Mouse (Mus musculus) embryonic facial prominence, embryonic 15.5 days (tissue): Measurements from ENCODE around the gene 2410004P03Rik. TPM values are rescaled to one million over a fixed set of nuclear protein-coding genes. Genes with fewer than 3 reads are reported as not detected.

ENCODE experiments used
- ATAC-seq: fragments of 200-750 bp; cut with Nextera tagmentation; 2 replicates; pipeline ENCODE4 v1.8.0; 2017; ENCODE audit warnings: low read depth, moderate TSS enrichment; ENCODE audit not compliant: insufficient number of reproducible peaks, low FRiP score, low TSS enrichment
- H3K27ac ChIP-seq: fragments of 300-500 bp; sonication (generic); replicated peaks from 2 replicates; pipeline ENCODE4 v1.5.1; 2015; ENCODE audit warnings: mild to moderate bottlenecking, inconsistent platforms
- H3K27me3 ChIP-seq: fragments of 300-500 bp; sonication (generic); 2 replicates; pipeline ENCODE4 v1.6.1; 2015; ENCODE audit warnings: inconsistent platforms
- H3K36me3 ChIP-seq: fragments of 300-500 bp; sonication (generic); 2 replicates; pipeline ENCODE4 v1.6.1; 2015; ENCODE audit warnings: mild to moderate bottlenecking, inconsistent platforms
- H3K4me1 ChIP-seq: fragments of 300-500 bp; sonication (generic); 2 replicates; pipeline ENCODE4 v1.6.1; 2015; ENCODE audit warnings: inconsistent platforms
- H3K4me2 ChIP-seq: fragments of 300-500 bp; sonication (generic); replicated peaks from 2 replicates; pipeline ENCODE4 v1.6.1; 2015; ENCODE audit warnings: mild to moderate bottlenecking, inconsistent platforms
- H3K4me3 ChIP-seq: fragments of 300-500 bp; sonication (generic); replicated peaks from 2 replicates; pipeline ENCODE4 v1.5.1; 2015; ENCODE audit warnings: mild to moderate bottlenecking, inconsistent platforms
- H3K9ac ChIP-seq: fragments of 300-500 bp; sonication (generic); 2 replicates; pipeline ENCODE4 v1.6.1; 2015; ENCODE audit warnings: inconsistent platforms
- H3K9me3 ChIP-seq: fragments of 300-500 bp; sonication (generic); replicated peaks from 2 replicates; pipeline ENCODE4 v1.6.1; 2016; ENCODE audit warnings: inconsistent platforms
- WGBS: fragments of 180-500 bp; shearing (Covaris S2); methylation state at CpG from one replicate; pipeline ENCODE4 v1.1.7; 2015; 5-methylcytosine and 5-hydroxymethylcytosine counted together
- polyA plus RNA-seq: library from polyadenylated mRNA; unstranded; fragments of >200 nt; fragmentation: Nextera tagmentation; extraction: Ambion mirVana; gene quantifications from 2 replicates; pipeline ENCODE4 v1.2.1, GENCODE M21; 2015

The 2410004P03Rik gene
- polyA plus RNA-seq, 1 experiment from 2014 or later = 11.0 TPM

DNA sequence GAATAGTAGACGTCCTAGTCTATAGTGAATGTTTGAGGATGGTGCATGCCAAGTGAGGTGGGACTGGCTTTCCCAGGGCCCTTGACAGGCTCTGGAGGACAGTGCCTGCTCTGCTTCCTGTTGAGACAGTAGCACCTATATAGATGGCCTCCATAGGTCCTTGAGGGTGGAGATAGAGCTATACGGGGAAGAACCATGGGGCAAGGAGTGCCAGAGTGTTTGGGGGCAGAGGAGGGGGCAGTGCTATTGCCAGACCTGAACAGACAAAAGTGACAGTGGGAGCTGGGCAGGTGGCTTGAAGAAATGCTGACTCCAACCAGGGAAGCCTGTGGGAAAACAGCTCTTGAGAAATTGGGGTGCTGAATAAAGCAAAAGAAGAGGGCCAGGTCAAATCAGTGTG lies 17.2 kb downstream of the 2410004P03Rik start:
- H3K9ac ChIP-seq = no peak overlapping the region
- H3K4me2 ChIP-seq = no peak overlapping the region
- peaks cover 11% of the 10 kb centered on the region for H3K4me1 ChIP-seq
- H3K27me3 ChIP-seq = no peaks in the 10 kb centered on the region
- no peak overlapping the region for H3K27ac ChIP-seq
- WGBS = 84% methylated on average over 2 of the region's 2 CpGs
- ATAC-seq = no peak
- H3K4me3 ChIP-seq = no peak overlapping the region
- H3K9me3 ChIP-seq = no peaks in the 10 kb centered on the region
- no peaks in the 10 kb centered on the region for H3K36me3 ChIP-seq

- WGBS = 86% methylated on average over 2 of the region's 2 CpGs
These were observed 19.2 kb downstream of the 2410004P03Rik start for GRCm38 (mm10) chr12:16992355-16992754.

DNA sequence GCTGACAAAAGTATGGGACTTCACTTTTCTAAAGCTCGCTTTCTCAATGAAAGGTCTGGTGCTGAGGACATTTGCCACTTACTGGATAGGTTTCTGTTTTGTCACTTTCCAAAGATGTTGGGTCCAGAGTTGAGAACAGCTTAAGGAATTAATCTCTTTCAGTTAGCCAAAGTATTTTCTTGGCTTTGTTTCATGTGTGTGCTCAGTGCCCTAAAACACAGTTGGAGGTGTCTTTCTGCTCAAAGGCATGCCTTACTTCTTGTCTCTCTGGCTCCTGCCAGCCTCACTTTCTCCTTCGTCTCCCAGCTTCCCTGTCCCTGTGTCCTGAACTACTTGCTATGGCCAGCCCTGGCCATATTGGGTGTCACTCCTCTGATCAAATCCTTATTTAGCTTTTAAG lies 20.2 kb downstream of the 2410004P03Rik start:
- no peak for ATAC-seq
- Histone ChIP-seq H3K4me1 (no peaks in the 10 kb centered on the region), H3K27ac (no peak overlapping the region), H3K9ac (no peak overlapping the region), H3K36me3 (no peaks in the 10 kb centered on the region), H3K9me3 (no peaks in the 10 kb centered on the region), H3K4me3 (no peak overlapping the region), H3K27me3 (no peaks in the 10 kb centered on the region), H3K4me2 (no peak overlapping the region)
- 86% methylated on average over 2 of the region's 2 CpGs for WGBS

More at GRCm38 (mm10) chr12:16992355-16992754, 19.2 kb downstream of the 2410004P03Rik start:
- Histone ChIP-seq H3K36me3 (no peaks in the 10 kb centered on the region), H3K4me2 (no peak overlapping the region), H3K27ac (no peak overlapping the region), H3K9me3 (no peaks in the 10 kb centered on the region), H3K9ac (no peak overlapping the region), H3K27me3 (no peaks in the 10 kb centered on the region), H3K4me1 (no peaks in the 10 kb centered on the region), H3K4me3 (no peak overlapping the region)
- no peak for ATAC-seq

DNA sequence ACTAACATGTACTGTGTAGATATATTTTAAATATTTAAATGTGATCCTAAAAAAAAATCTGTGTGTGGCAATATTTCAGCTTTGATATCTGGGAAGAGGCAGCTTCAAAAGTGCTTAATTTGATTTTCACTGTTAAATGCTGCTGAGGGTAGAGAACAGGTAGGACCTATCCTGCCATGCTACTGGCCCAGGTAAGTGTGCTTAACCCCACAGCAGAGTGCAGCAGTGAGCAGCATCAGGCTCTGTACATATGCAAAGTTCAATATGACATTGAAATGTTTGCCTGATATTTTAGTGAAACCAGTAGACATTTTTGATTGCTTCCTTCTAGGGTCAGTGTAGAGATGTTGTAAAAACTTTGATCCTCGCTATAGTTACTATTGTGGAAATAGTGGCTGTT lies 25.7 kb downstream of the 2410004P03Rik start:
- Histone ChIP-seq H3K27ac (no peak overlapping the region), H3K4me2 (no peak overlapping the region), H3K9me3 (no peaks in the 10 kb centered on the region), H3K36me3 (peaks cover 12% of the 10 kb centered on the region), H3K4me1 (no peaks in the 10 kb centered on the region), H3K27me3 (no peaks in the 10 kb centered on the region), H3K9ac (no peak overlapping the region), H3K4me3 (no peak overlapping the region)
- 95% methylated on average over 1 of the region's 1 CpGs for WGBS
- no peak for ATAC-seq

- Histone ChIP-seq H3K9me3 (no peaks in the 10 kb centered on the region), H3K4me3 (no peak overlapping the region), H3K27ac (no peak overlapping the region), H3K9ac (no peak overlapping the region), H3K4me1 (no peaks in the 10 kb centered on the region), H3K27me3 (no peaks in the 10 kb centered on the region), H3K36me3 (peaks cover 67% of the 10 kb centered on the region), H3K4me2 (no peak overlapping the region)
- no peak for ATAC-seq
These were observed 34.4 kb downstream of the 2410004P03Rik start for GRCm38 (mm10) chr12:16977120-16977519.

DNA sequence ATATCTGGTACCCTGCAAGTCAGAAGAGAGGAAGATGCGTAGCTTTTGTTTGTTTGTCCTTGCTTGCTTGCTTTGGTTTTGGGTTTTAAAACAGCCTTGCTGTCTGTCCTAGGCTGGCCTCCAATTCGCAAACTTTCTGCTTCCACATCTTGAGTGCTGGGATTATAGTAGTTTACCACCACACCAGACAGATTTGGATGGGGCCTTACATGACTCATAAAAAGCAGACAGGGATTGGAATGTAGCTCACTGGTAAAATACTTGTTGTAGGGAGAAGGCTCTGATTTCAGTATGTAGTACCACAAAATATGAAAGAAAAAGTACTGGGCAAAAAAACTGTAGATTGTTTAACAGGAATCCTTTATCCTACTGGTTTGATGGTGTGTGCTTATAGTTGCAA lies 44.7 kb downstream of the 2410004P03Rik start:
- Histone ChIP-seq H3K4me2 (no peak overlapping the region), H3K27ac (no peak overlapping the region), H3K9me3 (no peaks in the 10 kb centered on the region), H3K36me3 (peaks cover 34% of the 10 kb centered on the region), H3K9ac (no peak overlapping the region), H3K27me3 (no peaks in the 10 kb centered on the region), H3K4me3 (no peak overlapping the region), H3K4me1 (no peaks in the 10 kb centered on the region)
- 94% methylated on average over 2 of the region's 2 CpGs for WGBS
- no peak for ATAC-seq

GRCm38 (mm10) chr12:16963354-16963753 lies 48.2 kb downstream of the 2410004P03Rik start:
- no peak for ATAC-seq
- no peaks in the 10 kb centered on the region for H3K27me3 ChIP-seq
- H3K9me3 ChIP-seq = no peaks in the 10 kb centered on the region
- H3K27ac ChIP-seq = no peak overlapping the region
- H3K4me2 ChIP-seq = no peak overlapping the region
- no peaks in the 10 kb centered on the region for H3K4me1 ChIP-seq
- H3K36me3 ChIP-seq = peaks cover 33% of the 10 kb centered on the region
- 84% methylated on average over 2 of the region's 2 CpGs for WGBS
- H3K4me3 ChIP-seq = no peak overlapping the region
- H3K9ac ChIP-seq = no peak overlapping the region

GRCm38 (mm10) chr12:16958851-16959250 lies 52.7 kb downstream of the 2410004P03Rik start:
- WGBS = 63% methylated on average over 1 of the region's 1 CpGs
- H3K9me3 ChIP-seq = no peaks in the 10 kb centered on the region
- no peak overlapping the region for H3K9ac ChIP-seq
- no peak for ATAC-seq
- H3K4me1 ChIP-seq = no peaks in the 10 kb centered on the region
- H3K36me3 ChIP-seq = peaks cover 41% of the 10 kb centered on the region
- H3K27ac ChIP-seq = no peak overlapping the region
- no peak overlapping the region for H3K4me2 ChIP-seq
- no peaks in the 10 kb centered on the region for H3K27me3 ChIP-seq
- no peak overlapping the region for H3K4me3 ChIP-seq

Other genes with a start within 250 kb of the 2410004P03Rik start
- gene Greb1, start 210.8 kb downstream of the 2410004P03Rik start, polyA plus RNA-seq = 1.5 and 1.7 TPM in 2 replicates
- gene E2f6, start 200.8 kb downstream of the 2410004P03Rik start, polyA plus RNA-seq = 39.3 and 40.9 TPM in 2 replicates
- 17.7 and 17.9 TPM in 2 replicates for gene Rock2, start 116.8 kb downstream of the 2410004P03Rik start, polyA plus RNA-seq
- 17.7 and 20.1 TPM in 2 replicates for gene Pqlc3, start 11.3 kb downstream of the 2410004P03Rik start, polyA plus RNA-seq
- 0.92 and 0.94 TPM in 2 replicates for gene Kcnf1, start 165.2 kb upstream of the 2410004P03Rik start, polyA plus RNA-seq